ENCODE assay signal across 8 mouse cellular contexts in the genomic region with DNA sequence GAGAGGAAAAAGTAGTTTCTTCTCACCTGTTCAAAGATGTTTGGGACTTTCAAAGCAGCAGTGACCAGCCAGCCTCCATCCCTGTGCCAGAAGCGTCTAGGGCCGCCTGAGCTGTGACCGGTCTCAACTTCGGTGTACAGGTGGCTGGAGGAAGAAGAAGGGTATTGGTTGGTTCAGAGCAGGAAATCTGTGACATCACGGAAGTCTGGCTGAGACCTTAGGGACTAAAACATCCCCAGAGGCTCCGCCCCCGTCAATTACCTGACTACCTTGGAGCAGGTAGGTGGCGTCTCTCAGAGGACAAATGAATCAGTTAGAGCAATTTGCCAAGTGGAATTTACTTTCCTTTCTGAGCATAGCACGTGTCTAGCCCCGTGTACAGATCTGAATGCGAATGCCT. TPM values are rescaled to one million over a fixed set of nuclear protein-coding genes. Genes with fewer than 3 reads are reported as not detected.
DNase-seq lines count a peak whose midpoint lies in the region; ATAC-seq and TF ChIP-seq lines count a peak whose summit lies in the region.

A gene (minus strand): TSS at position 147 of the 400 bp plus-strand sequence.

- peak; percentile 25; the same call in 1 of the 2 replicates for TF ChIP-seq POLR2A in lung, adult 2 months (IDR thresholded peaks at IDR 0.05; ENCODE audit: borderline replicate concordance, extremely low read depth, low read depth, low read length)

- peak within 1 kb of the TSS; percentile 71 for H3K27ac ChIP-seq in heart, embryonic 15.5 days

- TF ChIP-seq CTCF in lung, adult 2 months (IDR thresholded peaks at IDR 0.05; ENCODE audit: insufficient read depth, low read length): no peak

- no peak for DNase-seq in lung, adult 2 months
- DNase-seq in lung, postnatal 14 days: no peak
- peak; percentile 98 for DNase-seq in large intestine, adult 2 months (ENCODE audit: low read depth, low spot score)
- peak; percentile 74 for DNase-seq in lung, postnatal 36 days
- DNase-seq in natural killer cell, adult 2 months (ENCODE audit: low spot score in 2 of 2): no peak
- DNase-seq in ovary, adult 18-20 months (ENCODE audit: low spot score): no peak

- no peaks in the 10 kb centered on the region for H3K9me3 ChIP-seq in heart, embryonic 15.5 days (replicated peaks)

- H3K9ac ChIP-seq in heart, embryonic 15.5 days: 0 out of 2 replicates have a peak within 1 kb of the TSS, but pooled peaks have one; percentile 26

- no peak within 1 kb of the TSS for H3K4me3 ChIP-seq in lung, adult 2 months (replicated peaks; ENCODE audit: extremely low read depth, low read depth, low read length)
- peak within 1 kb of the TSS; percentile 54 for H3K4me3 ChIP-seq in heart, embryonic 15.5 days

- peak within 1 kb of the TSS; percentile 70 for H3K4me2 ChIP-seq in heart, embryonic 15.5 days

- H3K27me3 ChIP-seq in heart, embryonic 15.5 days: 0 out of 2 replicates have a peak, but pooled peaks cover 3% of the 10 kb centered on the region

- no peak for ATAC-seq in heart, embryonic 15.5 days (replicated peaks; ENCODE audit: insufficient number of reproducible peaks, insufficient read depth, low FRiP score, low read depth)
- no peak for ATAC-seq in granulocyte monocyte progenitor cell, adult 5-6 weeks (replicated peaks; ENCODE audit: poor library complexity, severe bottlenecking)

- 65% methylated on average over 11 of the region's 11 CpGs for WGBS in lung, adult 2 months
- WGBS in heart, embryonic 15.5 days: 70% methylated on average over 11 of the region's 11 CpGs
- 36% methylated on average over 11 of the region's 11 CpGs for WGBS in large intestine, adult 2 months

- peaks cover 2% of the 10 kb centered on the region for H3K4me1 ChIP-seq in lung, adult 2 months (ENCODE audit: control insufficient read depth, insufficient read depth, low read length)
- H3K4me1 ChIP-seq in heart, embryonic 15.5 days (replicated peaks): peaks cover 15% of the 10 kb centered on the region

- no peaks in the 10 kb centered on the region for H3K36me3 ChIP-seq in heart, embryonic 15.5 days

RNA-seq across cellular contexts. Expression of the gene that starts here (rescaled TPM):
- polyA plus RNA-seq in lung, adult 2 months (2012; rRNA removed): 3.4 and 4.0 TPM in 2 replicates
- 1.2 and 1.8 TPM in 2 replicates for polyA plus RNA-seq in heart, embryonic 15.5 days (2015; fragmentation: Nextera tagmentation; extraction: Ambion mirVana)
- polyA plus RNA-seq in large intestine, adult 2 months (2012; rRNA removed): 16.3 and 22.5 TPM in 2 replicates
- total RNA-seq in granulocyte monocyte progenitor cell, adult 5-6 weeks (2014; fragmentation: Nextera tagmentation): not detected in 2 replicates
- total RNA-seq in granulocyte monocyte progenitor cell, adult 5-6 weeks (2017): 0.05 and 0.26 TPM in 2 replicates

Comparison
In these comparisons a context has a peak if more than half of its experiments do, and no peak if none do; other contexts are left out.
1. DNase-seq: peak in large intestine, adult 2 months (single experiment) and lung, postnatal 36 days (single experiment); none in lung, adult 2 months (single experiment), lung, postnatal 14 days (single experiment), natural killer cell, adult 2 months (0 of 2) and ovary, adult 18-20 months (single experiment).